Mouse (Mus musculus): Measurements from ENCODE around the gene Fut9. TPM values are rescaled to one million over a fixed set of nuclear protein-coding genes. Genes with fewer than 3 reads are reported as not detected.

The Fut9 gene
- polyA plus RNA-seq, 1 experiment from 2014 or later, result 0.79 TPM

- H3K9ac ChIP-seq (replicated peaks; ENCODE audit: low read length), result no peak overlapping the region
- H3K9me3 ChIP-seq (replicated peaks; ENCODE audit: control insufficient read depth, low read length), result no peaks in the 10 kb centered on the region
- DNase-seq (ENCODE audit: low spot score) (no peak), ATAC-seq (replicated peaks; ENCODE audit: insufficient number of reproducible peaks, low FRiP score, low TSS enrichment, low read depth) (no peak)
- H3K4me3 ChIP-seq (ENCODE audit: low read depth, low read length), result no peak overlapping the region
- no peaks in the 10 kb centered on the region for H3K36me3 ChIP-seq (replicated peaks; ENCODE audit: control insufficient read depth, insufficient read depth, low read depth, low read length)
- H3K4me1 ChIP-seq (ENCODE audit: control insufficient read depth, insufficient read depth, low read length), result no peaks in the 10 kb centered on the region
- WGBS, result 88% methylated on average over 5 of the region's 5 CpGs
- no peaks in the 10 kb centered on the region for H3K27me3 ChIP-seq (ENCODE audit: control insufficient read depth, insufficient read depth, low read length)
- H3K4me2 ChIP-seq (ENCODE audit: low read depth, low read length), result no peak overlapping the region
- H3K27ac ChIP-seq (replicated peaks; ENCODE audit: low read depth, low read length), result no peak overlapping the region
Observed at GRCm38 (mm10) chr4:25613426-25613825, 186.6 kb downstream of the Fut9 start.

DNA sequence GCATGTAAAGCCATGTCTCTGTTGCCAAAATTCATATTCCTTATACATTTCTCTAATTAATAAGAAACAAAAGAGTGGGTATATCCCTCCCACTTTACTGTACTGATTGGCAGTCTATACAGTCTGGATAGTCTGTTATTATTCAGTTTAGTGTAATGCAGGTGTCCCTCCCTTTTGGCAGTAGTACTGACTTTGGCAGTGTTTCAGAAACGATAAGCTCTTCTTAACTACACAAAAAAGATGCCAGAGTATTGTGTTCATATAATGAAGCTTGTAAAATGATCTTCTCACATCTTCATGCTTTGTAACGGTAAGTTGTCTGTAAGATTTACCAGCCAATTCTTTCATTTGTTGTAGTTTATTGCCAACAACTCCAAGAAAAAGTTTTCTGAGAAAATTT, 189.6 kb downstream of the Fut9 start:
- 76% methylated on average over 2 of the region's 2 CpGs for WGBS
- DNase-seq (ENCODE audit: low spot score), result no peak
- Histone ChIP-seq H3K27ac (replicated peaks; ENCODE audit: low read depth, low read length) (no peak overlapping the region), H3K4me2 (ENCODE audit: low read depth, low read length) (no peak overlapping the region), H3K4me1 (ENCODE audit: control insufficient read depth, insufficient read depth, low read length) (no peaks in the 10 kb centered on the region), H3K27me3 (ENCODE audit: control insufficient read depth, insufficient read depth, low read length) (no peaks in the 10 kb centered on the region), H3K9me3 (replicated peaks; ENCODE audit: control insufficient read depth, low read length) (no peaks in the 10 kb centered on the region), H3K4me3 (ENCODE audit: low read depth, low read length) (no peak overlapping the region), H3K9ac (replicated peaks; ENCODE audit: low read length) (no peak overlapping the region), H3K36me3 (replicated peaks; ENCODE audit: control insufficient read depth, insufficient read depth, low read depth, low read length) (no peaks in the 10 kb centered on the region)
- ATAC-seq (replicated peaks; ENCODE audit: insufficient number of reproducible peaks, low FRiP score, low TSS enrichment, low read depth), result no peak

DNA sequence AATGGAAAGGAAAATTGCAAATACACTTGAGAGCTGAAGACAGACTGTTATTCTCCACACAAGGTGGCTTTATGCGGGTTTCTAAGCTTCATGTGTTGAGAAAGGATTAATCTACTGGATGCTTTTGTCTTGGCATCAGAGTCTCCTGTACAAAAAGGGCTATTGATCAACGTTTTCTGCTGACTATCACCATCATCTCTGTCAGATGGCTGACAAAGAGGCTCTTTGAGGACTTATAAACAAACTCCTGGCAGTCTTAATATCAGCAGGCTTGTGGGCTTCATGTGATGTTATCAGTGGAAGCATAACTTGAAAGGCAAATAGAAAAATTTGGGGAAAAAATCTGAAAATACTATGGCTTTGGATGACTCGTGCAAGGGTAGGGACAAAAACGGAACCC, 206.8 kb downstream of the Fut9 start:
- Histone ChIP-seq H3K27me3 (ENCODE audit: control insufficient read depth, insufficient read depth, low read length) (no peaks in the 10 kb centered on the region), H3K4me2 (ENCODE audit: low read depth, low read length) (no peak overlapping the region), H3K27ac (replicated peaks; ENCODE audit: low read depth, low read length) (no peak overlapping the region), H3K4me1 (ENCODE audit: control insufficient read depth, insufficient read depth, low read length) (no peaks in the 10 kb centered on the region), H3K4me3 (ENCODE audit: low read depth, low read length) (no peak overlapping the region), H3K9ac (replicated peaks; ENCODE audit: low read length) (no peak overlapping the region), H3K9me3 (replicated peaks; ENCODE audit: control insufficient read depth, low read length) (no peaks in the 10 kb centered on the region), H3K36me3 (replicated peaks; ENCODE audit: control insufficient read depth, insufficient read depth, low read depth, low read length) (no peaks in the 10 kb centered on the region)
- WGBS, result 63% methylated on average over 4 of the region's 4 CpGs
- DNase-seq (ENCODE audit: low spot score) (no peak), ATAC-seq (replicated peaks; ENCODE audit: insufficient number of reproducible peaks, low FRiP score, low TSS enrichment, low read depth) (no peak)

Measured in embryonic facial prominence, embryonic 11.5 days (tissue).